Mouse (Mus musculus) gastrocnemius, adult 2 months (tissue): ENCODE data around the gene Tmem107. TPM values are rescaled to one million over a fixed set of nuclear protein-coding genes. Genes with fewer than 3 reads are reported as not detected.

Experiments
- DNase-seq: peaks from one replicate; pipeline ENCODE4 v3.0.0; 2022
- H3K27ac ChIP-seq: fragments of 200-600 bp; 2 replicates; pipeline ENCODE4 v1.8.1; 2022; ENCODE audit warnings: mild to moderate bottlenecking
- H3K4me3 ChIP-seq: fragments of 200-600 bp; 2 replicates; pipeline ENCODE4 v1.8.1; 2022; ENCODE audit warnings: mild to moderate bottlenecking, moderate library complexity
- CTCF ChIP-seq: fragments of 200-600 bp; IDR thresholded peaks from 2 replicates; pipeline ENCODE4 v1.8.1; 2022; ENCODE audit warnings: antibody characterized with exemption, mild to moderate bottlenecking, moderate library complexity
- intact Hi-C: fragments of 180-260 bp; cut with DNase I; formaldehyde crosslinking; loops from one replicate; pipeline ENCODE4 v1.15.1; 2025
- total RNA-seq, 2 experiments: library from RNA; stranded (reverse); gene quantifications; 2 replicates each; pipeline ENCODE4 v1.2.3; 2021

The Tmem107 gene
- total RNA-seq, 2 experiments from 2014 or later: 3.9 to 5.7 TPM

DNA sequence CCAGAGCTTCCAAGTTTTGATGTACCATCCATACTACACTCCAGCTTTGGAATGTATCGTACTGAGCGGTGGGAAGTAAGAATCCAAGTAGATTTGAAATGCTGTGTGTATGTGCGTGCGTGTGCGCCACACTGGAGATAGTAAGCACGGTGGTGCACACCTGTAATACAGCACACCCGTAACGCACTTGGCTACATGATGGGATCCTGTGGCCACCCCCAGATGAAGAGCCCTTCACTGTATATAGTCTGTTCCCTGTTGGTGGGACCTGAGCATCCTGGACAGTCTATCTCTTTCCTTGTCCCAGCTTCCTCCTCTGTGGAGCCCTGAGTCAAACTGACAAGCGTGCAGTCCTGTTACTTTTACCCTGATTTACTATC, 24.2 kb upstream of the Tmem107 start:
- no peak for DNase-seq
- peak overlapping the region; percentile 88 for H3K4me3 ChIP-seq
- intact Hi-C loops: no loop called here
- no peak for TF ChIP-seq CTCF
- H3K27ac ChIP-seq: 0 out of 2 replicates have a peak overlapping the region, but pooled peaks have one; percentile 52

DNA sequence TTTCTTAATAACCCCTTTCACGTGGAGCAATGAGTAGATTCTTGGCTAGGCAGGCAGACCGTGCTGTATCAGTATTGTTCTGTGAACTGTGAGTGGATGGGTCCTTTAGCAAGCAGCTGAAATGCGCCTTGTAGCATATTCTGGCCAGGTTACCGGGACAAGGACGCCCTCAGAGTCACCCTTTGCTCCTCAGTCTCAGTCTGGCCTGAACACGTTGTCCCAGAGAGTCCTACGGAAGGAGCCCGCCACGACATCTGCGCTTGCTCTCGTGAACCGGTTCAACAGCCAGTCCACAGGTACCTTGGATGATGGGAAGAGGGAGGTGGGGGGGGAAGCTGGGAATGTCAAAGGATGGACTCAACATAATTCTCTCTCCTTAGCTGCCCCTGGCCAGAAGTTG, 23.0 kb upstream of the Tmem107 start:
- intact Hi-C loops: no loop called here
- no peak for DNase-seq
- no peak for TF ChIP-seq CTCF
- H3K4me3 ChIP-seq: no peak overlapping the region
- H3K27ac ChIP-seq: no peak overlapping the region

DNA sequence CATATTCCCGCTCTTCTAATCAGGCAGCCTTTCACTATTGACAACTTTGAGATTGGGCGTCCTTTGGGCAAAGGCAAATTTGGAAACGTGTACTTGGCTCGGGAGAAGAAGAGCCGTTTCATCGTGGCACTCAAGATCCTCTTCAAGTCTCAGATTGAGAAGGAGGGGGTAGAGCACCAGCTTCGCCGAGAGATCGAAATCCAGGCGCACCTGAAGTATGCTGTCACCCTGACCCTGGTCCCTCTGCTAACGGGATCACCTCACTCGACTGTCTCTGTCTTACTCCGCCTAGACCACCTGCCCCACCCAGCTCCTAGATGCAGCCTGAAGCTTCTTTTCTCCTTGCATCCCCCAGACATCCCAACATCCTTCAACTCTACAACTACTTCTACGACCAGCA, 22.5 kb upstream of the Tmem107 start:
- no peak for DNase-seq
- intact Hi-C loops: no loop called here
- no peak for TF ChIP-seq CTCF
- no peak overlapping the region for H3K4me3 ChIP-seq
- H3K27ac ChIP-seq: no peak overlapping the region

DNA sequence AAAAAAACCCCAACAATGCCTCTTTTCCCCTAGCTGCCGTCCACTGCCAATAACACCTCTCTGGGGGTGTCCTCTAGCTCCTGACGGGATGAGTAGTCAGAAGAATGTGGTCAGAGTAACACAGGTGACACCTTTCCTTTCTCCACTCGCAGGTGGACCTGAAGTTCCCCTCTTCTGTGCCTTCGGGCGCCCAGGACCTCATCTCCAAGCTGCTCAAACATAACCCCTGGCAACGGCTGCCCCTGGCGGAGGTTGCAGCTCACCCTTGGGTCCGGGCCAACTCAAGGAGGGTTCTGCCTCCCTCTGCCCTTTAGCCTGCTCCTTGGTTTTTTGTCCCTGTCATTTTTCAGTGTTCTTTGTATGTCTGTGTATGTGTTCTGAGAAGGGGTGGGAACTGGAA, 19.9 kb upstream of the Tmem107 start:
- TF ChIP-seq CTCF: no peak
- H3K4me3 ChIP-seq: no peak overlapping the region
- no peak for DNase-seq
- no peak overlapping the region for H3K27ac ChIP-seq
- intact Hi-C loops: no loop called here

DNA sequence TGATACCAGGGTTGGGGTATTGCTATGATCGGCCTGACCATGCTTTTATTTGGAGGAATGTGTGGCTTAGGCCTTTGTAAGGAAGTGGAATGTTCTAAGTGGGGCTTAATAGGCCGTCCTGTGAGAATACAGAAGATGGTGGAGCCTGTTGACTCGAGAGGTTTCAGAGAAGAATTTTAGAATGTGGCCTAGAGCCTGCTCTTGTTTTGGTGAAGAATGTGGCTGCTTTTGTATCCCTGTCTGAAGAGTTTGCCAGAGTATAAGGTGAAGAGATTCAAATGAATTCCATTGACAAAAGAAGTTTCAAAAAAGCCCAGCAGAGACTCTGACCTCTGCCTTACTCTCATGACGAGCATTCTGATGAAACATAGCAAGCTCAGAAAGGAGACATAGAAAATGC, 18.8 kb upstream of the Tmem107 start:
- no peak for TF ChIP-seq CTCF
- no peak overlapping the region for H3K4me3 ChIP-seq
- DNase-seq: no peak
- intact Hi-C loops: no loop called here
- no peak overlapping the region for H3K27ac ChIP-seq

DNA sequence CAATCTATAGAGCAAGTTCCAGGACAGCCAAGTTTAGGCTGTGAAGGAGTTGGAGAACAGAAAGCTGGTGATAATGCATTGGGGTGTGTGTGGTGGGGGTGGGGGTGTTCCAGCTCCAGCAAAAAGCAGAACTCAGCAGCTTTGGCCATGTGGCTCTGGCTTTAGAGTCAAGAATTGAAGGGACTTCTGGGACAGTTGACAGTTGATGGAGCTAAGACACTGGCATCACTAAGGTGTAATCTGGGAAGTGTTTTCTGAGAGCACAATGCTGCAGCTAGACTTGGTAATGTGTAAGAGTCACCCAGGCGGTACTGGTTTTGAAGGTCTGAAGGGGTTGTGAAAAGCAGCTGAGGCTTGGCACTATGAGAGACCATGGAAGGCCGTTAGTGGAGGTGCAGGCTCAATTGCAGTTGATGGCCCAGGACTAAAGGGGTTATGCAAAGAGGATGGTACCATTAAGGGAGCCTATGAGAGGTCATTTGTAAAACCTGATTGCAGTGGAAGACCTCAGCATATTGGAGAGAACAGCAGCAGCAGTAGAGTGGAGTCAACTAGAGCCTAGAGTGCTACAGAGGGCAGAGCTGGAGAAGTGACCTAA, 17.7 kb upstream of the Tmem107 start:
- Histone ChIP-seq H3K4me3 (no peak overlapping the region), H3K27ac (no peak overlapping the region)
- intact Hi-C loops: no loop called here
- no peak for TF ChIP-seq CTCF
- no peak for DNase-seq

DNA sequence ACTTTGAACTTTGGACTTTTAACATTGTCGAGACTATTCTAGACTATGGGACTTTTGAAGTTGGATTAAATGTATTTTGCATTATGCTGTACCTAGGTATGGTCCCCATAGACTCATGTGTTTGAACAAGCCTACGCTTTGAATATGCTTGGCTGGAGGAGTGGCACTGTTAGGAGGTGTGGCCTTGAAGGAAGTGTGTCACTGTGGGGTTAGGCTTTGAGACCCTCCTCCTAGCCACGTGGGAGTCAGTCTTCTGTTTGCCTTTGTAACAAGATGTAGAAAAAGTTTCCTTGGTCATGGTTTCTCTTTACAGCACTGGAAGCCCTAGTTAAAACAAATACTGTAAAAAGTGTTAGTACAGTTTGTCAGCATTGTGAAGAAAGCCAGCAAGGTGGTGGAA, 16.8 kb upstream of the Tmem107 start:
- no peak overlapping the region for H3K27ac ChIP-seq
- H3K4me3 ChIP-seq: no peak overlapping the region
- no peak for DNase-seq
- intact Hi-C loops: no loop called here
- no peak for TF ChIP-seq CTCF

DNA sequence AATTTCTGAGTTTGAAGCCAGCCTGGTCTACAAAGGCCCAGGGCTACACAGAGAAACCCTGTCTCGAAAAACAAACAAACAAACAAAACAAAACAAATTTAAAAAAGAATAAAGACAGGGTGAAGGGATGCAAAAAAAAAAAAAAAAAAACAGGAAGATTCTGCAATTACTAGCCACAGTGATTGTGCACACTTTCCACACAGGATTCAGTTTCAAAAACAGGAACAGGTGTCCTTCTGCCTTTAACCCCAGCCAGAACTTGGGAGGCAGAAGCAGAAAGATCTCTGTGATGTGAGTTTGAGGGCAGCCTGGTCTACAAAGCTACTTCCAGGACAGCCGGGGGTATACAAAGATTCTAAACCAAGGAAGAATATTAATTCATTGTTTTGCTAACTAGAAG, 12.3 kb upstream of the Tmem107 start:
- intact Hi-C loops: no loop called here
- Histone ChIP-seq H3K27ac (peak overlapping the region; percentile 97), H3K4me3 (peak overlapping the region; percentile 99)
- no peak for DNase-seq
- TF ChIP-seq CTCF: no peak

DNA sequence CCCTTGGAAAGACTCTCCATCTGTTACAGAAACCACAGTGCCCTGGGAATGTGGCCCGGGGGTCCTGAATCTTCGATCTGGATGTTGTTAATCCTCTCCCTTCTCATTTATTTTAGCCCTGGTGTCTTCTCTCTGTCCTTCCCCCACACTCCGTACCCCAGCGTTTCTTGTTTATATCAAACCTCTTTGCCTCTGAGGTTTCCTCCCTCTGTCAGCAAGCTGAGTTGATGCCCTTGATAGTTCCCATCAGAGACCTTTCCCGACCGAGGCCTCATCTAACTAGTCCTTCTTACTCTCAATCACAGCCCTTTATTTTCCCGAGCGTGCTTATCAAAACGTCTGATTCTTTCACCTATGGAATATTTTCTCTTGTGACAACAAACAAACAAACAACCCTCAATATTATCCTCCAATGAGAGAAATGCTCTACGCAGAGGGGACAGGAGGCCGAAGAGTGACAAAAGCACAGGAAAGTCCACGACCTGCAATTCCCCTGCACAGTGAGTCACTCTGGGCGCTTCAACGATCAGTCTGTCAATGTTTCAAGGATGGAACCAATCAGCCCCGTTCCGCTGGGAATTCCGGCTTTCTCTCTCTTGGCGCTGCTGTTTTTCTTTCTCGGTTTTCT, 11.8 kb upstream of the Tmem107 start:
- intact Hi-C loops: no loop called here
- DNase-seq: no peak
- TF ChIP-seq CTCF: no peak

DNA sequence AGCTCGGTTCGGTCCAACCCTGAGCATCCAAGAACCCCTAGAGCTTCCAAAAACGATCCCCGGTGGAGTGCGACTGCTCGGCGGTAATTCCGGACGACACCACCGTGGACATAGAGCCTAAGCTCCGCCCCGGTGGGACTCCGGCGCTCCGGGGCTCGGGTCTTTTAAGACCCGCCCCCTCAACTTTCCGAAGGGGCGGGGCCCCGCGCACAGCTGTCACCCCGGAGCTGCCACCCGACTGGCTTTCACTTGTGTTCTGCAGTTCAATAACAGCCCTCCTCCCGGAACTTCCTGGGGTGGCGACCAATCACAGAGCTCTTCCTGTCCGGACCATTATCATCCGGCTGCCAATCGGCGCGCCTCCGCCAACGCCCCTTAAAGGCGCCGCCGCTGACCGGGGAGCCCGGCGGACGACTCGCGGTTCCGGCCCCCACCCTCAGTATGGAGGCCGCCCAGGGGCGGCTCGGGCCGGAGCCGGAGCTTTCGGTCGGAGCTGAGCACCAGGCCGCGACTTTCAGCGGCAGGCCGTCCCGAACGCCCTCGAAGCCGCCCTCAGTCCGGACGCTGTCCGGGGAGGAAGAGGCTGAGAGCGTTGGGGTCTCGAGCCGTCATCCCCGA, 11.1 kb upstream of the Tmem107 start, which contains the start of gene Borcs6:
Gene Borcs6, plus strand, starts transcription at position 361 of the 618 bp plus-strand sequence.
- peak within 1 kb of the TSS; percentile 97 for H3K27ac ChIP-seq
- peak within 1 kb of the TSS; percentile 99 for H3K4me3 ChIP-seq
- intact Hi-C loops: no loop called here
- no peak for TF ChIP-seq CTCF
- DNase-seq: peak; percentile 97

More for the DNA sequence above, 11.8 kb upstream of the Tmem107 start:
- Histone ChIP-seq H3K27ac (peak overlapping the region; percentile 97), H3K4me3 (peak overlapping the region; percentile 99)

DNA sequence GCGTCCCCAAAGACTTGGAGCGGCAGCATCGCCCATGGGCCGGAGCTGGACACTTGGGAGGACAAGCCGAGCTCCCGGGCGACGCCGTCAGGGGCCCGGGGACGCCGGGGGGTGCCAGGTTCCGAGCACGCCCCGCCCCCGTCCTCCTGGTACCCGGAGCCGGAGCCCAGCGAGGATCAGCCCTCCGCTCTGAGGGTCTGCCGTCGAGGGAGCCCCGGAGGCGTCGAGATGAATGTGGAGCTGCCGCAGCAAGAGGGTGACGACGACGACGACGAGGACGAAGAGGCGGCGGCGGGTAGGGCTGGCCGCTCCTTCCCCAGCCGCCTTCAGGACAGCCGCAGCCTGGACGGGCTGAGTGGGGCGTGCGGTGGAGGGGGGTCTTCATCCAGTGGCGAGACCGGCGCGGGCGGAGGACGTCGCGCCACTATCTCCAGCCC, 10.6 kb upstream of the Tmem107 start:
- intact Hi-C loops: loop anchor here (10.0 kb wide), 2 partner anchors 185 to 355 kb away; partner anchors contain the start of gene Kdm6b
- TF ChIP-seq CTCF: no peak
- DNase-seq: peak; percentile 76
- Histone ChIP-seq H3K27ac (peak overlapping the region; percentile 97), H3K4me3 (peak overlapping the region; percentile 99)

DNA sequence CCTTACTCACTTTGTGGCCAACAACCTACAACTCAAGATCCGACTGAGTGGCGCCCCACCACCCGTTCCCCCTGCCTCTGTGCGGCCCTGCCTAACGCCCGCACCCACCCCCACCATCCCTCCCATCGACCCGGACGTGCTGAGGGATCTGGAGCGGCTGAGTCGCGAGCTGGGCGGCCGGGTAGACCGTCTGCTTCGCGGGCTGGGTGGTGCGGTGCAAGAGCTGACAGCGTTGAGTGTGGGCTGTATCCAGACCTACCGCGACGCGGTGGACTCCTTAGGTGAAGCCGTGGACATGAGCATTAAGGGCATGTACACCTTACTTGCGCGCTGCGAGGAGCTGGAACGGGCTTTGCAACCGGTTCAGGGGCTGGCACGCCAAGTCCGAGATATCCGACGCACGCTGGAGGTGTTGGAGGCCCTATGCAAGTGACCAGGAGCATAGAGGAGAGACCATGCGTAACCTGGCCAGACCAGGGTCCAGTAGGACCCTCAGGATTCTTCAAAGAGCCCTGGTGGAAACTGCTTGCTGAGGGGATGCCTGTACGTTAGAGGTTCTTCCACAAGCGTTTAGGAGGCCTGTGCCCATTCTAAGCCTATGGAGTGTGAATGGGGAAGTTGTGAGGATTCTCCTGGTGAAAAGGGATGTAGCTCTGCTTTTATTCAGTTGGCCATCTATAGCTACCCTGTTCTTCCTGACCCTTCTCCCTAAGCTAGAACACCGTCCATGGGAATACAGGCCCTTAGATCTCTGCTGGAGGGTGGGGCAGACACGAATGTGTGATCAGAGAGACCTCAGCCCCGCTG, 10.0 kb upstream of the Tmem107 start:
- H3K27ac ChIP-seq: peak overlapping the region; percentile 97
- peak overlapping the region; percentile 99 for H3K4me3 ChIP-seq
- peak; percentile 56 for DNase-seq
- no peak for TF ChIP-seq CTCF
- intact Hi-C loops: loop anchor here (10.0 kb wide), 2 partner anchors 184 to 354 kb away; partner anchors contain the start of gene Kdm6b
